Mouse (Mus musculus) myocyte (in vitro differentiated cells): Measurements from ENCODE around the gene BC005624.

Experiments
- MAX ChIP-seq: IDR thresholded peaks from one replicate; pipeline ENCODE4 v1.6.1; 2011; ENCODE audit warnings: low read depth, mild to moderate bottlenecking, control low read depth
- MYOD1 ChIP-seq, 3 experiments: IDR thresholded peaks; one replicate each; pipeline ENCODE4 v1.6.1; 2011; ENCODE audit warnings: control low read depth in 2 of 3, low read depth in 2 of 3, mild to moderate bottlenecking in 2 of 3, moderate library complexity in 1 of 3; ENCODE audit not compliant: insufficient read length in 2 of 3, control insufficient read depth in 1 of 3
- MYOG ChIP-seq, 3 experiments: IDR thresholded peaks; one replicate each; pipeline ENCODE4 v1.6.1; 2011; ENCODE audit warnings: control low read depth in 2 of 3, low read depth in 2 of 3, mild to moderate bottlenecking in 2 of 3; ENCODE audit not compliant: insufficient read length in 2 of 3, control insufficient read depth in 1 of 3, insufficient read depth in 1 of 3
- POLR2A ChIP-seq: IDR thresholded peaks from one replicate; pipeline ENCODE4 v1.6.1; 2011; ENCODE audit warnings: low read depth, mild to moderate bottlenecking, control low read depth, moderate library complexity; ENCODE audit not compliant: insufficient read length
- POLR2AphosphoS2 ChIP-seq: IDR thresholded peaks from one replicate; pipeline ENCODE4 v1.6.1; 2011; ENCODE audit warnings: low read depth, control low read depth; ENCODE audit not compliant: insufficient read length

- TF ChIP-seq POLR2A (no peak), POLR2AphosphoS2 (no peak), MYOG (IDR thresholded peaks at IDR 0.05; ENCODE audit: control insufficient read depth in 1 of 3, insufficient read depth in 1 of 3, insufficient read length in 2 of 3, low read depth in 2 of 3) (no peak), MYOD1 (IDR thresholded peaks at IDR 0.05; ENCODE audit: control insufficient read depth in 1 of 3, insufficient read length in 2 of 3, low read depth in 2 of 3) (no peak), MAX (no peak)
These were observed 13.5 kb upstream of the BC005624 start for GRCm38 (mm10) chr2:30995432-30995996.
